Mouse (Mus musculus): Measurements from ENCODE around the gene Atg13. TPM values are rescaled to one million over a fixed set of nuclear protein-coding genes. Genes with fewer than 3 reads are reported as not detected.

Gene Atg13
- polyA plus RNA-seq, 1 experiment from 2014 or later: 36.2 TPM

GRCm38 (mm10) chr2:91682850-91683249 is 27.5 kb downstream of the Atg13 start:
- Histone ChIP-seq H3K36me3 (peaks cover 77% of the 10 kb centered on the region), H3K27me3 (no peaks in the 10 kb centered on the region), H3K9ac (replicated peaks) (no peak overlapping the region), H3K4me3 (no peak overlapping the region), H3K4me2 (replicated peaks) (no peak overlapping the region), H3K4me1 (no peaks in the 10 kb centered on the region), H3K9me3 (no peaks in the 10 kb centered on the region), H3K27ac (replicated peaks) (no peak overlapping the region)
- ATAC-seq (ENCODE audit: low FRiP score, low read depth): no peak
- 57% methylated on average over 4 of the region's 4 CpGs for WGBS

GRCm38 (mm10) chr2:91676961-91677360 is 33.4 kb downstream of the Atg13 start:
- Histone ChIP-seq H3K4me1 (no peaks in the 10 kb centered on the region), H3K4me3 (no peak overlapping the region), H3K4me2 (replicated peaks) (no peak overlapping the region), H3K27ac (replicated peaks) (no peak overlapping the region), H3K9ac (replicated peaks) (no peak overlapping the region), H3K9me3 (no peaks in the 10 kb centered on the region), H3K27me3 (no peaks in the 10 kb centered on the region), H3K36me3 (peaks cover 79% of the 10 kb centered on the region)
- no peak for ATAC-seq (ENCODE audit: low FRiP score, low read depth)

GRCm38 (mm10) chr2:91676420-91676819 is 34.0 kb downstream of the Atg13 start:
- H3K27me3 ChIP-seq: no peaks in the 10 kb centered on the region
- no peaks in the 10 kb centered on the region for H3K4me1 ChIP-seq
- H3K9me3 ChIP-seq: no peaks in the 10 kb centered on the region
- no peak overlapping the region for H3K4me2 ChIP-seq (replicated peaks)
- WGBS: 78% methylated on average over 2 of the region's 2 CpGs
- H3K36me3 ChIP-seq: peaks cover 74% of the 10 kb centered on the region
- no peak overlapping the region for H3K9ac ChIP-seq (replicated peaks)
- no peak for ATAC-seq (ENCODE audit: low FRiP score, low read depth)
- no peak overlapping the region for H3K4me3 ChIP-seq
- H3K27ac ChIP-seq (replicated peaks): no peak overlapping the region

GRCm38 (mm10) chr2:91674895-91675294 is 35.5 kb downstream of the Atg13 start:
- Histone ChIP-seq H3K27ac (replicated peaks) (no peak overlapping the region), H3K27me3 (no peaks in the 10 kb centered on the region), H3K9ac (replicated peaks) (no peak overlapping the region), H3K36me3 (peaks cover 76% of the 10 kb centered on the region), H3K4me1 (no peaks in the 10 kb centered on the region), H3K4me2 (replicated peaks) (no peak overlapping the region), H3K4me3 (no peak overlapping the region), H3K9me3 (no peaks in the 10 kb centered on the region)
- ATAC-seq (ENCODE audit: low FRiP score, low read depth): no peak
- WGBS: 96% methylated on average over 5 of the region's 5 CpGs

- Histone ChIP-seq H3K27me3 (no peaks in the 10 kb centered on the region), H3K9me3 (no peaks in the 10 kb centered on the region), H3K4me1 (no peaks in the 10 kb centered on the region), H3K4me2 (replicated peaks) (no peak overlapping the region), H3K4me3 (no peak overlapping the region), H3K27ac (replicated peaks) (no peak overlapping the region), H3K36me3 (peaks cover 77% of the 10 kb centered on the region), H3K9ac (replicated peaks) (no peak overlapping the region)
- 96% methylated on average over 2 of the region's 2 CpGs for WGBS
- no peak for ATAC-seq (ENCODE audit: low FRiP score, low read depth)
These were observed 36.8 kb downstream of the Atg13 start for GRCm38 (mm10) chr2:91673587-91673986.

GRCm38 (mm10) chr2:91670038-91670437 is 40.3 kb downstream of the Atg13 start:
- H3K27ac ChIP-seq (replicated peaks): no peak overlapping the region
- no peaks in the 10 kb centered on the region for H3K4me1 ChIP-seq
- H3K36me3 ChIP-seq: peaks cover 71% of the 10 kb centered on the region
- no peak overlapping the region for H3K9ac ChIP-seq (replicated peaks)
- H3K27me3 ChIP-seq: no peaks in the 10 kb centered on the region
- 92% methylated on average over 6 of the region's 6 CpGs for WGBS
- ATAC-seq (ENCODE audit: low FRiP score, low read depth): no peak
- no peaks in the 10 kb centered on the region for H3K9me3 ChIP-seq
- no peak overlapping the region for H3K4me3 ChIP-seq
- no peak overlapping the region for H3K4me2 ChIP-seq (replicated peaks)

GRCm38 (mm10) chr2:91669326-91669725 is 41.0 kb downstream of the Atg13 start:
- no peaks in the 10 kb centered on the region for H3K4me1 ChIP-seq
- peaks cover 71% of the 10 kb centered on the region for H3K36me3 ChIP-seq
- H3K9me3 ChIP-seq: no peaks in the 10 kb centered on the region
- H3K9ac ChIP-seq (replicated peaks): no peak overlapping the region
- no peak for ATAC-seq (ENCODE audit: low FRiP score, low read depth)
- no peaks in the 10 kb centered on the region for H3K27me3 ChIP-seq
- H3K4me3 ChIP-seq: no peak overlapping the region
- H3K27ac ChIP-seq (replicated peaks): no peak overlapping the region
- 91% methylated on average over 8 of the region's 8 CpGs for WGBS
- no peak overlapping the region for H3K4me2 ChIP-seq (replicated peaks)

GRCm38 (mm10) chr2:91667747-91668146 is 42.6 kb downstream of the Atg13 start:
- Histone ChIP-seq H3K36me3 (peaks cover 77% of the 10 kb centered on the region), H3K27me3 (no peaks in the 10 kb centered on the region), H3K4me3 (no peak overlapping the region), H3K9ac (replicated peaks) (no peak overlapping the region), H3K27ac (replicated peaks) (no peak overlapping the region), H3K9me3 (no peaks in the 10 kb centered on the region), H3K4me1 (no peaks in the 10 kb centered on the region), H3K4me2 (replicated peaks) (no peak overlapping the region)
- WGBS: 77% methylated on average over 2 of the region's 2 CpGs
- ATAC-seq (ENCODE audit: low FRiP score, low read depth): no peak

- Histone ChIP-seq H3K4me1 (no peaks in the 10 kb centered on the region), H3K27me3 (no peaks in the 10 kb centered on the region), H3K27ac (replicated peaks) (no peak overlapping the region), H3K4me2 (replicated peaks) (no peak overlapping the region), H3K36me3 (peaks cover 88% of the 10 kb centered on the region), H3K9ac (replicated peaks) (no peak overlapping the region), H3K9me3 (no peaks in the 10 kb centered on the region), H3K4me3 (no peak overlapping the region)
- no peak for ATAC-seq (ENCODE audit: low FRiP score, low read depth)
- 95% methylated on average over 6 of the region's 6 CpGs for WGBS
These were observed 43.9 kb downstream of the Atg13 start for GRCm38 (mm10) chr2:91666386-91666910.

GRCm38 (mm10) chr2:91664780-91665179 is 45.6 kb downstream of the Atg13 start:
- H3K9me3 ChIP-seq: no peaks in the 10 kb centered on the region
- H3K4me1 ChIP-seq: no peaks in the 10 kb centered on the region
- H3K36me3 ChIP-seq: peaks cover 78% of the 10 kb centered on the region
- H3K4me2 ChIP-seq (replicated peaks): no peak overlapping the region
- no peak overlapping the region for H3K4me3 ChIP-seq
- ATAC-seq (ENCODE audit: low FRiP score, low read depth): no peak
- H3K9ac ChIP-seq (replicated peaks): no peak overlapping the region
- H3K27ac ChIP-seq (replicated peaks): no peak overlapping the region
- H3K27me3 ChIP-seq: no peaks in the 10 kb centered on the region

- no peak overlapping the region for H3K4me2 ChIP-seq (replicated peaks)
- 91% methylated on average over 6 of the region's 6 CpGs for WGBS
- H3K4me1 ChIP-seq: no peaks in the 10 kb centered on the region
- H3K27me3 ChIP-seq: no peaks in the 10 kb centered on the region
- H3K36me3 ChIP-seq: peaks cover 71% of the 10 kb centered on the region
- no peaks in the 10 kb centered on the region for H3K9me3 ChIP-seq
- H3K27ac ChIP-seq (replicated peaks): no peak overlapping the region
- ATAC-seq (ENCODE audit: low FRiP score, low read depth): no peak
- no peak overlapping the region for H3K4me3 ChIP-seq
- no peak overlapping the region for H3K9ac ChIP-seq (replicated peaks)
These were observed 49.4 kb downstream of the Atg13 start for GRCm38 (mm10) chr2:91660981-91661380.

GRCm38 (mm10) chr2:91659657-91660056 is 50.7 kb downstream of the Atg13 start:
- Histone ChIP-seq H3K4me3 (no peak overlapping the region), H3K9ac (replicated peaks) (no peak overlapping the region), H3K36me3 (peaks cover 76% of the 10 kb centered on the region), H3K4me1 (no peaks in the 10 kb centered on the region), H3K27ac (replicated peaks) (no peak overlapping the region), H3K9me3 (no peaks in the 10 kb centered on the region), H3K4me2 (replicated peaks) (no peak overlapping the region), H3K27me3 (no peaks in the 10 kb centered on the region)
- 96% methylated on average over 8 of the region's 8 CpGs for WGBS
- no peak for ATAC-seq (ENCODE audit: low FRiP score, low read depth)

- no peak for ATAC-seq (ENCODE audit: low FRiP score, low read depth)
- no peak overlapping the region for H3K9ac ChIP-seq (replicated peaks)
- no peak overlapping the region for H3K27ac ChIP-seq (replicated peaks)
- peaks cover 65% of the 10 kb centered on the region for H3K36me3 ChIP-seq
- H3K4me3 ChIP-seq: no peak overlapping the region
- no peak overlapping the region for H3K4me2 ChIP-seq (replicated peaks)
- no peaks in the 10 kb centered on the region for H3K9me3 ChIP-seq
- H3K4me1 ChIP-seq: peaks cover 10% of the 10 kb centered on the region; the same call in 1 of the 2 replicates
- WGBS: 74% methylated on average over 8 of the region's 8 CpGs
- H3K27me3 ChIP-seq: no peaks in the 10 kb centered on the region
These were observed 53.6 kb downstream of the Atg13 start for GRCm38 (mm10) chr2:91656774-91657173.
